Mouse (Mus musculus): ENCODE data around the gene Col5a1. TPM values are rescaled to one million over a fixed set of nuclear protein-coding genes. Genes with fewer than 3 reads are reported as not detected.

Col5a1 gene
- 0.03 and 0.25 TPM in 2 replicates for polyA plus RNA-seq (2012; ENCODE audit: insufficient read depth, low replicate concordance)

- Histone ChIP-seq H3K4me1 (peaks cover 9% of the 10 kb centered on the region), H3K9me3 (no peaks in the 10 kb centered on the region), H3K27me3 (replicated peaks) (peaks cover 100% of the 10 kb centered on the region), H3K4me3 (replicated peaks) (peak within 1 kb of the TSS; percentile 74), H3K36me3 (replicated peaks; ENCODE audit: low read length) (no peaks in the 10 kb centered on the region)
- no peak for TF ChIP-seq GATA1 (IDR thresholded peaks at IDR 0.05; ENCODE audit: borderline replicate concordance, low read length)
- no peak for TF ChIP-seq FLI1 (IDR thresholded peaks at IDR 0.05; ENCODE audit: low read length)
These were observed at the start of gene Col5a1 for GRCm38 (mm10) chr2:27886148-27886551. Col5a1 (plus strand) TSS chr2:27886425.

- Histone ChIP-seq H3K4me3 (replicated peaks) (no peak overlapping the region), H3K36me3 (replicated peaks; ENCODE audit: low read length) (no peaks in the 10 kb centered on the region), H3K27me3 (replicated peaks) (peaks cover 49% of the 10 kb centered on the region), H3K4me1 (peaks cover 13% of the 10 kb centered on the region), H3K9me3 (no peaks in the 10 kb centered on the region)
- TF ChIP-seq FLI1 (IDR thresholded peaks at IDR 0.05; ENCODE audit: low read length) (no peak), GATA1 (IDR thresholded peaks at IDR 0.05; ENCODE audit: borderline replicate concordance, low read length) (no peak)
These were observed 48.1 kb upstream of the Col5a1 start for GRCm38 (mm10) chr2:27838112-27838511.

GRCm38 (mm10) chr2:27840890-27841289 is 45.3 kb upstream of the Col5a1 start:
- peaks cover 5% of the 10 kb centered on the region; the same call in 1 of the 2 replicates for H3K4me1 ChIP-seq
- H3K27me3 ChIP-seq (replicated peaks): peaks cover 56% of the 10 kb centered on the region
- TF ChIP-seq GATA1 (IDR thresholded peaks at IDR 0.05; ENCODE audit: borderline replicate concordance, low read length) (no peak), FLI1 (IDR thresholded peaks at IDR 0.05; ENCODE audit: low read length) (no peak)
- H3K36me3 ChIP-seq (replicated peaks; ENCODE audit: low read length): no peaks in the 10 kb centered on the region
- H3K9me3 ChIP-seq: 0 out of 2 replicates have a peak, but pooled peaks cover 4% of the 10 kb centered on the region
- H3K4me3 ChIP-seq (replicated peaks): no peak overlapping the region

- peaks cover 62% of the 10 kb centered on the region for H3K27me3 ChIP-seq (replicated peaks)
- H3K36me3 ChIP-seq (replicated peaks; ENCODE audit: low read length): no peaks in the 10 kb centered on the region
- no peaks in the 10 kb centered on the region for H3K4me1 ChIP-seq
- 0 out of 2 replicates have a peak, but pooled peaks cover 4% of the 10 kb centered on the region for H3K9me3 ChIP-seq
- no peak overlapping the region for H3K4me3 ChIP-seq (replicated peaks)
- TF ChIP-seq FLI1 (IDR thresholded peaks at IDR 0.05; ENCODE audit: low read length): no peak
These were observed 43.3 kb upstream of the Col5a1 start for GRCm38 (mm10) chr2:27842893-27843292.

- Histone ChIP-seq H3K36me3 (replicated peaks; ENCODE audit: low read length) (no peaks in the 10 kb centered on the region), H3K4me3 (replicated peaks) (no peak overlapping the region), H3K4me1 (no peaks in the 10 kb centered on the region), H3K27me3 (replicated peaks) (peaks cover 62% of the 10 kb centered on the region), H3K9me3 (0 out of 2 replicates have a peak, but pooled peaks cover 4% of the 10 kb centered on the region)
- TF ChIP-seq GATA1 (IDR thresholded peaks at IDR 0.05; ENCODE audit: borderline replicate concordance, low read length): no peak
- TF ChIP-seq FLI1 (IDR thresholded peaks at IDR 0.05; ENCODE audit: low read length): no peak
These were observed 41.3 kb upstream of the Col5a1 start for GRCm38 (mm10) chr2:27844885-27845284.

GRCm38 (mm10) chr2:27847001-27847400 is 39.2 kb upstream of the Col5a1 start:
- Histone ChIP-seq H3K9me3 (0 out of 2 replicates have a peak, but pooled peaks cover 4% of the 10 kb centered on the region), H3K36me3 (replicated peaks; ENCODE audit: low read length) (no peaks in the 10 kb centered on the region), H3K4me1 (no peaks in the 10 kb centered on the region), H3K27me3 (replicated peaks) (peaks cover 66% of the 10 kb centered on the region), H3K4me3 (replicated peaks) (no peak overlapping the region)
- TF ChIP-seq GATA1 (IDR thresholded peaks at IDR 0.05; ENCODE audit: borderline replicate concordance, low read length) (no peak), FLI1 (IDR thresholded peaks at IDR 0.05; ENCODE audit: low read length) (no peak)

- H3K27me3 ChIP-seq (replicated peaks): peaks cover 64% of the 10 kb centered on the region
- H3K4me3 ChIP-seq (replicated peaks): no peak overlapping the region
- H3K36me3 ChIP-seq (replicated peaks; ENCODE audit: low read length): no peaks in the 10 kb centered on the region
- no peaks in the 10 kb centered on the region for H3K4me1 ChIP-seq
- H3K9me3 ChIP-seq: 0 out of 2 replicates have a peak, but pooled peaks cover 4% of the 10 kb centered on the region
- TF ChIP-seq FLI1 (IDR thresholded peaks at IDR 0.05; ENCODE audit: low read length): no peak
- no peak for TF ChIP-seq GATA1 (IDR thresholded peaks at IDR 0.05; ENCODE audit: borderline replicate concordance, low read length)
These were observed 38.3 kb upstream of the Col5a1 start for GRCm38 (mm10) chr2:27847851-27848435.

GRCm38 (mm10) chr2:27848466-27848865 is 37.8 kb upstream of the Col5a1 start:
- Histone ChIP-seq H3K9me3 (0 out of 2 replicates have a peak, but pooled peaks cover 4% of the 10 kb centered on the region), H3K27me3 (replicated peaks) (peaks cover 62% of the 10 kb centered on the region), H3K4me1 (no peaks in the 10 kb centered on the region), H3K36me3 (replicated peaks; ENCODE audit: low read length) (no peaks in the 10 kb centered on the region), H3K4me3 (replicated peaks) (no peak overlapping the region)
- TF ChIP-seq FLI1 (IDR thresholded peaks at IDR 0.05; ENCODE audit: low read length): no peak
- no peak for TF ChIP-seq GATA1 (IDR thresholded peaks at IDR 0.05; ENCODE audit: borderline replicate concordance, low read length)

GRCm38 (mm10) chr2:27858348-27858903 is 27.8 kb upstream of the Col5a1 start:
- TF ChIP-seq FLI1 (IDR thresholded peaks at IDR 0.05; ENCODE audit: low read length) (no peak), GATA1 (IDR thresholded peaks at IDR 0.05; ENCODE audit: borderline replicate concordance, low read length) (no peak)
- no peak overlapping the region for H3K4me3 ChIP-seq (replicated peaks)
- no peaks in the 10 kb centered on the region for H3K9me3 ChIP-seq
- no peaks in the 10 kb centered on the region for H3K36me3 ChIP-seq (replicated peaks; ENCODE audit: low read length)
- H3K4me1 ChIP-seq: peaks cover 6% of the 10 kb centered on the region; the same call in 1 of the 2 replicates
- peaks cover 78% of the 10 kb centered on the region for H3K27me3 ChIP-seq (replicated peaks)

GRCm38 (mm10) chr2:27861576-27862238 is 24.5 kb upstream of the Col5a1 start:
- no peak overlapping the region for H3K4me3 ChIP-seq (replicated peaks)
- H3K36me3 ChIP-seq (replicated peaks; ENCODE audit: low read length): no peaks in the 10 kb centered on the region
- H3K9me3 ChIP-seq: no peaks in the 10 kb centered on the region
- H3K27me3 ChIP-seq (replicated peaks): peaks cover 85% of the 10 kb centered on the region
- no peak for TF ChIP-seq GATA1 (IDR thresholded peaks at IDR 0.05; ENCODE audit: borderline replicate concordance, low read length)
- H3K4me1 ChIP-seq: peaks cover 6% of the 10 kb centered on the region; the same call in 1 of the 2 replicates

All from megakaryocyte, embryonic 14.5 days (primary cell).